Mouse (Mus musculus) right cerebral cortex, postnatal 25 days (tissue): ENCODE results near the gene Ogfod1.

ENCODE experiments used
- DNase-seq: peaks from one replicate; pipeline ENCODE4 v3.0.0; 2022

Gene Ogfod1

DNA sequence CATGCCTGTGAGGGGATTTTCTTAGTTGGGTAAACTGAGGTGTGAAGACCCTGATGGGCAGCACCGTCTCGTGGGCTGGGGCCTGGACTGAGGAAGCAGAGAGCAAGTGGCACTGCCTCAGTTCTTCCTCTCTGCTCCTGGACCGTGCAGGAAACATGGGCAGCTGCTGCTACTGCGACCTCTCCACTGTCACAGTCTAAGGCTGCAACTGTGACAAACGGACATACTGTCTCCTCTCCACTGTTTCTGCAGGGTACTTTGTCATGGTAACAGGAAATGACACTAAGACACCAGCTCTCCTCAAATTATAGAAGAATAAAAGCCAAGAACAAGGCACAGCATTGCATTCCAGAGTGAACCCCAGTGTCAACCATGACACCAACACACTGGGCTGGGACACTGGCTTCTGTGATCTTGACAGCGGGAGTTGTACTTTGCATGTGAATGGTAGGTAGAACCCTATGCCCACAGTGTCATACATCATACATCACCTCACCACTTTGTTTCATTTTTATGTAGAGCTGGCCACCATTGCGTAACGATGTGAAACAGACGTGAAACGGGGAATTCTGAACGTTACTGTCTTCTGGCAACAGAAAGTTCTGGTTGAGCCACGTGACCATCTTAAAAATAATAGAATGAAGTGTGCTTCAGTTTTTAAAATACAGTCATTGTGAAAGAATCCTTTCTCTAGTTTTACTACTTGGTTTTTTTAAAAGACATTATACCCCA, 39.6 kb downstream of the Ogfod1 start:
- DNase-seq, result no peak

GRCm38 (mm10) chr8:94087964-94088363, 51.0 kb downstream of the Ogfod1 start:
- DNase-seq, result no peak

- DNase-seq, result no peak
These were observed 52.7 kb downstream of the Ogfod1 start for GRCm38 (mm10) chr8:94089715-94090114.

- no peak for DNase-seq
These were observed 55.9 kb downstream of the Ogfod1 start for GRCm38 (mm10) chr8:94092848-94093247.

- no peak for DNase-seq
These were observed 57.3 kb downstream of the Ogfod1 start for GRCm38 (mm10) chr8:94094281-94094680.

DNA sequence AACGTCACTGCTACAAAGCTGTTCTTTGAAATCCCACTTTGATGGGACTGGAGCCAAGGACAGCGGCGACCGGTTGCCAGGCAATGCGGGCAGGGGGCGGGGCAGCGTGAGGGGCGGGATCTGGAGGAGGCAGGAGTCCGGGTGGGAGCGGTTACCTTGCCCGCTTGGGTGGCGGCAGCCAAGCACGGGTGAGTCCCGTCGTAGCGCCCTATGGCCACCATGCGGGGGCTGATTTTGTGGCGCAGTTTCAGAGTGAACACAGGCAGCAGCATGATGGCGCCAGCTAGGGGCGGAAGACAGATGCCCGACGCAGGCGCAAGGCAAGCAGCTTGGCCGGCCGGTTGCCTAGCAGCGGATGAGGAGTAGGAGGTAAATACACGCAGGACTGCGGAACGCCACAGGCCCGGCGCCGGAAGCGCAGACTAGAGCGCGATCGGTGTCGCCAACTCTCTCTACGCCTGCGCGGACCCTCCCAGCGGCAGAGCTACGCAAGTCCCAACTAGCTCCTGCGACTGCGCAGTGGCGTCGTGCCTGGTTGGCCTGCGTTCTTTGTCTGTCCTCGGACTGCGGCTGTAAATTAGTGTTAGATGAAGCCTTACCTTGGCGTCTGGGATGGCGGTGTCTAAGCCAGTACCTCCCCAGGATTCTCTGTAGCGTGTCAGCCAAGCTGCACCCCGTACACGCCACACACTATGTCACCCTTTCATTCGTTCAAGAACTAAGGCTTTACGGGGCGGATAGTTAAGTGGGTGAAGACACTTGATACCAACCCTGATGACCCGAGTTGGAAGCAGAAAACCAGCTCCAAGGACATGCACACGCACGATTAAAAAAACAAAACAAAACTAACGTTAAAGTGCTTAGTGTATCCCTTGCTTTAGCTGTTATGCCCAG, 61.3 kb downstream of the Ogfod1 start, which contains the start of gene Bbs2:
Bbs2 (minus strand) TSS at position 848 of the 894 bp plus-strand sequence.
- peak; percentile 100 for DNase-seq

GRCm38 (mm10) chr8:94098996-94099395, 62.0 kb downstream of the Ogfod1 start:
- DNase-seq, result no peak

GRCm38 (mm10) chr8:94104146-94104545, 67.1 kb downstream of the Ogfod1 start:
- DNase-seq, result peak; percentile 10

GRCm38 (mm10) chr8:94107871-94108270, 70.9 kb downstream of the Ogfod1 start:
- DNase-seq, result no peak

- no peak for DNase-seq
These were observed 72.4 kb downstream of the Ogfod1 start for GRCm38 (mm10) chr8:94109396-94109795.

GRCm38 (mm10) chr8:94109835-94110234, 72.8 kb downstream of the Ogfod1 start:
- DNase-seq, result no peak

DNA sequence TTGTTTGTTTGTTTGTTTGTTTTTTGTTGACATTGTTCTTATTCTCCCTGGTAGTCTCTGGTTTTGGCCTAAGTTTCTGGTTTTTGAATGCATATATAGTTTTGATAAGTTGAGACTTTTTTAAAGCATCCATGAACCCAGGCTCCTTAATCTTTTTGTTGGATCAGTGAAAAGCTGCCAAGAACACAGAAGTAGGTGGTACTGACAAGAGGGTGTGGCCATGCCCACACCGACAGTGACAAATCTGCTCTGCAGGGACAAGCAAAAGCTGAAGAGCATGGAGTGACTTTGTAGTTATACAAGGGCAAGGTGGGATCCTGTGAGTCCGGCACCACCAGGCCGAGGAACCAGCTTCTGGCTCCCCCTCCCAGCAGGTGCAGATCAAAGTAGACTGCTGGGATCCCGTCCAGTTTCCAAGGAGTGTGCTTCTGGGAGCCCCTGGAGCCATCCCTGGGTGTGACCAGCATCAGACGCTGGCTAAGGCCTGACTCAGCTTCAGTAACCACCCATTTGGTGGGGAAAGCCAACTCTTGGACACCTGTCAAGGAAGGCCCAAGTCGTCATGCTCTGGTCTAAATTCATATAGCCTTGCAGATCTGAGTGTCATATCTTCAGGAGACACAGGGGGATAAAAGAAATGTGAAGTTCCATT, 73.7 kb downstream of the Ogfod1 start:
- DNase-seq, result no peak

DNA sequence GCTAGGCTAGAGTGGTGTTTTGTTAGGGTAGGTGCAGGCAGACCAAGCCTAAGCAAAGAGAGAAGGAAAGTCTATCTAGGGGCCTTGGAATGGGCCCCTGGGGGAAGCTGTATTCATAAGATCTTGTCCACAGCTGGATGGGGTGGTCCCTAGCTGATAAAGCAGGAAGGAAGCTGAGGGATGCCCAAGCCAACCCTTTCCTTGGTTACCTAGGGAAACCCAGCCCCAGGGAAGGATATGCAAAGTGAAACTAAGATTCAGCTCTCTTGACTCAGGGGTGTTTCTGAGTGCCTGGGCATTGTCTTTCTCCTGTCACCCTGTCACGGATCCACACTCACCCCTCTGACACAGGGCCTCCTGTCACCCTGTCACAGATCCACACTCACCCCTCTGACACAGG, 76.4 kb downstream of the Ogfod1 start:
- no peak for DNase-seq

DNA sequence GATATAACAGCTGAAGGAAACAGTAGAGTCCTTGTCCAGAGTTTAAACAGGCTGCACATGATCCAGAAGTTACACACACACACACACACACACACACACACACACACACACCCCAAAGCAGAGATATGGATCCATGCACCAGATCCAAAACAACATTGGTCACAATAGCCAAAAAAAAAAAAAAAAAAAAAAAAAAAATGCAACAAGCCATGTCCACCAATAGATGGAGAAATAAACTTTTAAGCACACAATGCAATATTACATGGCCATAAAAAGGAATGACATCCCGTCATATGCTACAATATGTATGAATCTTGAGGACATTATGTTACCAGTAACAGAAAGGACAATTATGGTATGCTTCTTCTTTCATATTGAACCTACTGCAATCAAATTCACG, 77.0 kb downstream of the Ogfod1 start:
- DNase-seq, result no peak
